Mouse (Mus musculus) embryonic facial prominence, embryonic 15.5 days (tissue): ENCODE data around the gene Nfam1. TPM values are rescaled to one million over a fixed set of nuclear protein-coding genes. Genes with fewer than 3 reads are reported as not detected.

Source experiments
- ATAC-seq: fragments of 200-750 bp; cut with Nextera tagmentation; 2 replicates; pipeline ENCODE4 v1.8.0; 2017; ENCODE audit warnings: low read depth, moderate TSS enrichment; ENCODE audit not compliant: insufficient number of reproducible peaks, low FRiP score, low TSS enrichment
- H3K27ac ChIP-seq: fragments of 300-500 bp; sonication (generic); replicated peaks from 2 replicates; pipeline ENCODE4 v1.5.1; 2015; ENCODE audit warnings: mild to moderate bottlenecking, inconsistent platforms
- H3K27me3 ChIP-seq: fragments of 300-500 bp; sonication (generic); 2 replicates; pipeline ENCODE4 v1.6.1; 2015; ENCODE audit warnings: inconsistent platforms
- H3K36me3 ChIP-seq: fragments of 300-500 bp; sonication (generic); 2 replicates; pipeline ENCODE4 v1.6.1; 2015; ENCODE audit warnings: mild to moderate bottlenecking, inconsistent platforms
- H3K4me1 ChIP-seq: fragments of 300-500 bp; sonication (generic); 2 replicates; pipeline ENCODE4 v1.6.1; 2015; ENCODE audit warnings: inconsistent platforms
- H3K4me2 ChIP-seq: fragments of 300-500 bp; sonication (generic); replicated peaks from 2 replicates; pipeline ENCODE4 v1.6.1; 2015; ENCODE audit warnings: mild to moderate bottlenecking, inconsistent platforms
- H3K4me3 ChIP-seq: fragments of 300-500 bp; sonication (generic); replicated peaks from 2 replicates; pipeline ENCODE4 v1.5.1; 2015; ENCODE audit warnings: mild to moderate bottlenecking, inconsistent platforms
- H3K9ac ChIP-seq: fragments of 300-500 bp; sonication (generic); 2 replicates; pipeline ENCODE4 v1.6.1; 2015; ENCODE audit warnings: inconsistent platforms
- H3K9me3 ChIP-seq: fragments of 300-500 bp; sonication (generic); replicated peaks from 2 replicates; pipeline ENCODE4 v1.6.1; 2016; ENCODE audit warnings: inconsistent platforms
- WGBS: fragments of 180-500 bp; shearing (Covaris S2); methylation state at CpG from one replicate; pipeline ENCODE4 v1.1.7; 2015; 5-methylcytosine and 5-hydroxymethylcytosine counted together
- polyA plus RNA-seq: library from polyadenylated mRNA; unstranded; fragments of >200 nt; fragmentation: Nextera tagmentation; extraction: Ambion mirVana; gene quantifications from 2 replicates; pipeline ENCODE4 v1.2.1, GENCODE M21; 2015

Gene Nfam1
- polyA plus RNA-seq, 1 experiment from 2014 or later = 6.1 TPM

DNA sequence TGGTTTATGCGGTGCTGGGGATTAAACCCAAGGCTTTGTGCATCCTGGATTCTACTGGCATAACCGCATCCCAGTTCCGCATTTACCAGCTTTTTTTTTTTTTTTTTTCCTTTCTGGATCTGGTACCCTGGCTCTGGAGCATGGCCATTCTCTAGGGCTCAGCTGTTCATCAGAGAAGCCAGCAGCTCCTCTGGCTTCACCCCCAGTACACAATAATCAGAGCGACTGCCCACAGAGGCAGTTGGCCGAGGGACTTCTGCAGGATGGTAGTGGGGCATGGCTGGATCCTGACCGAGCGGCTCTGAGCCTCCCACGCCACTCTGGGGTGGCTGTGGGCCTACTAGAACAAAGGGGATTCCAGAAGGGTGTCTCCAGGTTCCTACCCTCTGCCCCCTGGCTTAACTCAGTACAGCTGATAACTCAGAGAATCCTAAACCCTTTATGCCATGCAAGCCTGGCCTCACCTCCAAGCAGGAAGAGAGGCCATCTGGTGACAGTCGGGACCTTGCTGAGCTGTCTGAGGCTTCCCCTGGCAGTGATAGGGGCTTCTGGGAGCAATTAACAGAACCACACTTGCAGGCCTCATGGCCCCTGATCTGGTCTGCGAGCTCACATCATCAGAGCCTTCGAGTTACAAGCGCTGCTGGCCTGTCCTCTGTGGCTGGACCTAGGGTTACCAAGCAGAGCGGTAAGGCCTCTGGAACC is 40.9 kb downstream of the Nfam1 start:
- 65% methylated on average over 13 of the region's 13 CpGs for WGBS
- Histone ChIP-seq H3K4me3 (no peak overlapping the region), H3K4me1 (peaks cover 42% of the 10 kb centered on the region), H3K9me3 (no peaks in the 10 kb centered on the region), H3K4me2 (no peak overlapping the region), H3K27ac (no peak overlapping the region), H3K27me3 (no peaks in the 10 kb centered on the region), H3K9ac (no peak overlapping the region), H3K36me3 (no peaks in the 10 kb centered on the region)
- ATAC-seq = no peak

DNA sequence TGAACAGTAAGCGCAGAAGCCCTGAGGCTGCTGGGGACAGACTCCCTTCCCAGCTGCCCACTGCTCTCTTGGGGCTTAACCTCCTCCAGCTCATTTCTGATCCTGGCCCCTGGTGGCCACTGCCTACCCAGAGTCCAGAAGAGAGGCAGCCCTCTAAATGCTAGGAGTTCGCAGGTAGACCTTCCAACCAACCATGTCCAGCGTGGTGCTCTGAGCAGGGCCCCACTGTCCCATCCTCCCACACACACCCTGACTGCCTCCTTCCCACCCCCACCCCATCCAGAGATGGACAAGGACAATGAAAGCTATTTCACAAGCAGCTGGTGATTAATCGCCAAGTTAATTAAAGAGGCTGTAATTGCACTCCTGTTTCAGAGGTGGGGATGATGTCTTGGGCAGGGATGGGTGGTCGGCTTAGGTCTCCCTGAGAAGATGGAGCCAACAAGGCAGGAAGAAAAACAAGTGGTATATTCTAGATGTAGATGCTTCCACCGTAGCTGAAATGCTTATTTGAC is 43.9 kb downstream of the Nfam1 start:
- Histone ChIP-seq H3K27ac (no peak overlapping the region), H3K4me2 (no peak overlapping the region), H3K9ac (no peak overlapping the region), H3K36me3 (no peaks in the 10 kb centered on the region), H3K27me3 (peaks cover 7% of the 10 kb centered on the region), H3K9me3 (no peaks in the 10 kb centered on the region), H3K4me3 (no peak overlapping the region), H3K4me1 (peaks cover 45% of the 10 kb centered on the region)
- no peak for ATAC-seq
- WGBS = 60% methylated on average over 6 of the region's 6 CpGs

DNA sequence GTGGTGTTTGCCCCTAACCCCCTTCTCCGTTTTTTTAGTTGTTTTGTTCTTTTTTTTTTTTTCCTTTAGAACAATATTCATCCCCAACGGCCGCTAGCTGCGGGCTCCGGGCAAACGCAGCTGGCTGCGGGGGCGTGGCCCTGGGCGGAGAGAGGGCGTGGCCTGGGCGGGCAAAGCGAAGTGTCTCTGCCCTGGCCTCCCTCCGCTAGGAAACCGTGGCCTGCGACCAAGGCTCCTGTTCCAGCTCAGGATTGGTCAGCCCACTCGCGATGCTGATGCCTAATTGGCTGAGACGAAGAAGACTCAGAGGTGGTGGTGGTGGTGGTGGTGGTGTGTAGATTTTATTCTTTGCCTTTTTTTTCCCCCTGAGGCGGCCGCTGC is 45.4 kb downstream of the Nfam1 start, which contains the start of gene Tcf20:
Gene Tcf20 (minus strand): TSS at position 141 of the 381 bp plus-strand sequence.
- no peaks in the 10 kb centered on the region for H3K36me3 ChIP-seq
- H3K9me3 ChIP-seq = no peaks in the 10 kb centered on the region
- peak within 1 kb of the TSS; percentile 46 for H3K4me3 ChIP-seq
- peak within 1 kb of the TSS; percentile 96 for H3K4me2 ChIP-seq
- H3K27me3 ChIP-seq = peaks cover 7% of the 10 kb centered on the region
- ATAC-seq = peak; percentile 87
- WGBS = under 1% methylated on average over 20 of the region's 20 CpGs
- H3K27ac ChIP-seq = no peak within 1 kb of the TSS
- H3K4me1 ChIP-seq = peaks cover 57% of the 10 kb centered on the region
- H3K9ac ChIP-seq = peak within 1 kb of the TSS; percentile 15; the same call in 1 of the 2 replicates

DNA sequence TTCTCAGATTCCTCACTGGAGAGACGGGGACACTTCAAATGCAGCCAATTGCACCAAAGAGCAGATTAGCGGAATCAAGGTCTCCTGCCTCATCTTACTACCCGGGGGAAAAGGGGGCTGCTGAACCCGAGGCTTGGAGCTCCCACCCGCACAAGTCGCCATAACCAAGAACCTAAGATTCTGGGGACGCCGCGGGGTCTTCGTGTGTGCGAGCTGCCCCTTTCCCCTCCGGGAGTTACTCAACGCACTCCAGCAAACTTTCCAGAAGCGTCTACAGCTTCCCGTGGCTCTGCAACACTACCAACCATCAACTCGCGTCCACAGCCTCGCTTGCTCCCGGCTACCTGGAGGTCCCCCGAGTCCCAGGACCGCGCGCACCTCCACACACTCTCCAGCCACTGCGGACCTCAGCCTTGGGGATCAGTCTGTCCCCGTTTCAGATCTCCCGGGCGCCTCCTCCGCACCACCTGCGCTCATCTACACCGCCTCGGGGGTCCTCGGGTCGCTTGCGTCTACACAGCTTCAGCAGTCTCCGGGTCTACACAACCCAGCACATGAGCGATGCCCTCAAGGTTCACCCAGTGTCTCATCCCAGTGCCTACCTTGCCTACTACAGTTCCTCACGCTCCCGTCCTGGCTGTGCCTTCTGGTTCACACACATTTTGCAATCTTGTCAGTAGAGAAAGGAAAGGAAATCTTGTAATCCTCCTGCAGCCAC is 45.9 kb downstream of the Nfam1 start:
- Histone ChIP-seq H3K9me3 (no peaks in the 10 kb centered on the region), H3K4me2 (peak overlapping the region; percentile 96), H3K27me3 (peaks cover 7% of the 10 kb centered on the region), H3K9ac (peak overlapping the region; percentile 15; the same call in 1 of the 2 replicates), H3K4me1 (peaks cover 57% of the 10 kb centered on the region), H3K36me3 (no peaks in the 10 kb centered on the region), H3K4me3 (peak overlapping the region; percentile 46), H3K27ac (no peak overlapping the region)
- ATAC-seq = no peak
- under 1% methylated on average over 38 of the region's 38 CpGs for WGBS

DNA sequence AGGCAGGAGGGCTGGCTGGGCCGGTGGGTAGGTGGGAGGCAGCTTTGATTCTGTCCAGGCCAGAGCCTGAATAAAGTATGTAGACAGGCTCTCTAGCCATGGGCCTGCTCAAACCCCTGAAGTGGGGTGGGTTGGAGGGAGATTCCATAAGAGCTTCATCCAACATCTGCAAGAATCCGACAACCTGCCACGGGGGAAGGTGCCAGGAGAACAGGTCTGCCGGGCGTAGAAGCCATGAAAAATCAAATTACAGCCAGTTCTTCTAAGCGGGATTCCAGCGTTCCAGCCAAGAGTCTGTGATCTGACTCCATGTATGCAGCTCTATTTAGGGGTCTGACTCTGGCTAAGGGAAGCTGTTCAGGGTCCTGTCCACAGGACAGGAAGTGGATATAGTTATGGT is 48.5 kb downstream of the Nfam1 start:
- H3K9ac ChIP-seq = no peak overlapping the region
- no peak overlapping the region for H3K4me3 ChIP-seq
- H3K27me3 ChIP-seq = peaks cover 7% of the 10 kb centered on the region
- no peak overlapping the region for H3K4me2 ChIP-seq
- H3K4me1 ChIP-seq = peaks cover 67% of the 10 kb centered on the region
- H3K27ac ChIP-seq = peak overlapping the region; percentile 77
- H3K9me3 ChIP-seq = no peaks in the 10 kb centered on the region
- WGBS = 29% methylated on average over 7 of the region's 7 CpGs
- H3K36me3 ChIP-seq = no peaks in the 10 kb centered on the region
- ATAC-seq = no peak

DNA sequence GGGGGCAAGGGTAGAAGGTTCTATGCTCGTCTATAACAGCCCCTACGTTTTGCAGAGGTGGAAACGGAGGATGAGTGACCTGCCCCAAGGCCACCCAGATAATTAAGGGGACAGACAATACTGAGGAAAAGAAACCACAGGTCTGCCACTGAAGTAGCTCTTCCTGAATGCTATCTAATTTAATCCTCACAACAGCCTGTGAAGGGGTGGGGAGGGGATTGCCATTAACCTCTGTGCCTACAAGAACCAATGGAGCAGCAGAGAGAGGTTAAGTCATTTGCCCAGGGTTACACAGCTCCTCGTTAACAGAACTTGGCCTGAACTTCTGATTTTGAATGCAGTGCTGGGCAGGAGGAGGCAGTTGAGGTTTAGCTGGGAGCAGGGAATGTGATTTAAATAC is 49.0 kb downstream of the Nfam1 start:
- H3K4me2 ChIP-seq = no peak overlapping the region
- 25% methylated on average over 4 of the region's 4 CpGs for WGBS
- peaks cover 65% of the 10 kb centered on the region for H3K4me1 ChIP-seq
- no peak overlapping the region for H3K9ac ChIP-seq
- ATAC-seq = no peak
- H3K36me3 ChIP-seq = no peaks in the 10 kb centered on the region
- H3K4me3 ChIP-seq = no peak overlapping the region
- peaks cover 7% of the 10 kb centered on the region for H3K27me3 ChIP-seq
- H3K9me3 ChIP-seq = no peaks in the 10 kb centered on the region
- H3K27ac ChIP-seq = peak overlapping the region; percentile 77

DNA sequence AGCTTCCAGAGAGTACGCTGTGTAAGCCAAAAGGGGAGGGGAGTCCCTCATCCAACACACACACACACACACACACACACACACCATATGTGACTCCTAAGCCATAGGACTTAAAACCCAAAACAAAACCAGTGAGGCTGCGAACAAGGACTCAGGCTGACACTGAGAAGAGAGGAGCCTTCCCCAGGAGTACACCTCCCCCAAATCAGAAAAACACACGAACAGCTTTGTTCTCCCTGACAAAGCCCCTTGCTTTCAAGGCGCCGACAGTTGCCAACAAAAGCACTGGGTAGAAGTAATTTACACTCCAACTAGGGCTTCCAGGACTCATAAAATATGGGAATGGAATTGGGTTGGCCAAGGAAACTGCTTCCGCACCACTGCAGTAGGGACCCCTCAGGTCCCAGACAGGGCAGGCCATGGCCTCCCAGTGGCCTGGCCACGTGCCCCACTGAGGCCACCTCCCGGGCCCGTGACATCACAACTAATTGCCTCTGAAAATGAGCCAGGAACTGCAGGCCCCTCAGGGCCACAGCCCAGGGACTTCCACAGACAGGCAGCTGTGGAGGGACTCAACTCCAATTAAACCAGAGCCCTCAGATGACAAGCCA is 49.6 kb downstream of the Nfam1 start:
- Histone ChIP-seq H3K9me3 (no peaks in the 10 kb centered on the region), H3K4me2 (peak overlapping the region; percentile 30), H3K27ac (peak overlapping the region; percentile 77), H3K4me3 (no peak overlapping the region), H3K27me3 (peaks cover 7% of the 10 kb centered on the region), H3K9ac (no peak overlapping the region), H3K4me1 (peaks cover 60% of the 10 kb centered on the region), H3K36me3 (no peaks in the 10 kb centered on the region)
- WGBS = 13% methylated on average over 9 of the region's 9 CpGs
- ATAC-seq = peak; percentile 48

DNA sequence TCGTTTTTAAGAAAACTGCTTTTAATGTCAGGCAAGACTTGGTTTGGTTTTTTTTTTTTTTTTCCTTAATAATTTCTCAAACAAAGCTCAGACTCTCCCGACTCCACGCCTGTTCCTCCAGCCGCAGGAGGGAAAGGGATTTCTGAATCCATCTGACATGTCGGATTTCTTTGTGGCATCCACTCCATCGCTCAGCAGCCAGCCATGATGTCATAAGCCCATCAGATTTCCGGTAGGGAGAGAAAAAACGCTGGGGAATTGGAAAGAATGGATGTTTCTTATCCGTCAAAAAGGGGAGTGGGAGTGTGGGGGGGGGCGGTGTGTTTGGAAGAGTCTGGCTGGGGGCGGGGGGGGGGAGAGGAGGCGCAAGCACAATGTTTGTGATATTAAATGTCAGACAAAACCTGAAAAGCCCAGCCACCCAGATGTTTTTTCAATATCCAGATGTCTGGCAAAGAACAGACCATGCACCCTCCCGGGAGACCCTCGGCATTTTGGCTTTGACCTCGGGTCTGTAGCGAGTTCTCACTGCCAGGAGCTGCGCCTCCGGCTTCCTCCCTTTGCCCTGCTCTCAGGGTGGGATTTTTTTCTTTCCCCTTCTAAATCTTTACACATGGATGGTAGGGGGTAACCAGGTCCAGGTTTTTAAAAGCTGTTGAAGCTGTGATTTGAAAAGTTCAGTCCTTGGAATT is 50.2 kb downstream of the Nfam1 start:
- 7% methylated on average over 17 of the region's 18 CpGs for WGBS
- Histone ChIP-seq H3K9ac (no peak overlapping the region), H3K4me3 (peak overlapping the region; percentile 12; the same call in 1 of the 2 replicates)

DNA sequence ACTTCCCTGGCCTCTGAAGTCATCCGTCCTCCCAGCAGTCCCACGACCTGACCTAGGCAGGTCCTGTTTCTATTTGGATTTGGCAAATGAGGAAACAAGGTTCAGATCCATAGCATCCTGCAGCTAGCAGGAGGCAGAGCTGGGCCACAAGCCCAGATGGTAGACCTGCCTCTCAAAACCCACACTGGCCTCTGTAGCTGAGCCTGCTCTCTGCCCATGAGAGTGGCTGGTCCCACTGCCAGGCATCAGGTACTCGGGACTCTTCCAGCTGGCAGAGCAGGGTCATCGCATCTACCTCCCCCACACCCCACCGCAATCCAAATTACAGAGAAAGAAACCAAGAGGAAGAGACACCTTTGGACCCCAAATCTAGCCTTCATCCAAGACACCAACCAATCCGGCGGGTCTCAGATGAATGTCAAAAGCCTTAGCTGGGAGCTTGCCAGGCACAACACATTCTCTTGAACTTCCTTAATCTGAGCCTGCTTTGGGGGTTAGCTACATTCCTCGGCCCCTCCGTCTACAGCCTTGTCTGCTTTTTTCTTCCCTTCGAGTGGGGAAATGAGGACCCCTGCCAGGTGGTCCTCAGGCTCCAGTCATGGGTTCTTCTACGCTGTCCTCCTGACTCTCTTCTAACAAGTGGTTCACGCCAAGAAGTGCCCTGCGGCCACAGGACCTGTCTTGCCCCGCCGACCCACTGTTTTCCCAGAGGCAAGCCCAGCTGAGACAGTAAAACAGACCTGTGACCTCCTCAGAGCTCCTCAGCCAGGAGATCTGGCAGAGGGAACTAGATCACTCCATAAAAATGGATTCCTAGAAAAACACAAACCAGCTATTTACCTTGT is 51.2 kb downstream of the Nfam1 start:
- Histone ChIP-seq H3K9me3 (no peaks in the 10 kb centered on the region), H3K27me3 (peaks cover 7% of the 10 kb centered on the region), H3K4me1 (peaks cover 47% of the 10 kb centered on the region), H3K4me2 (no peak overlapping the region), H3K27ac (peak overlapping the region; percentile 77), H3K9ac (no peak overlapping the region), H3K4me3 (no peak overlapping the region), H3K36me3 (no peaks in the 10 kb centered on the region)
- 19% methylated on average over 15 of the region's 15 CpGs for WGBS
- no peak for ATAC-seq

More for the DNA sequence above, 50.2 kb downstream of the Nfam1 start:
- H3K36me3 ChIP-seq = no peaks in the 10 kb centered on the region
- ATAC-seq = peak; percentile 62
- peaks cover 7% of the 10 kb centered on the region for H3K27me3 ChIP-seq
- H3K27ac ChIP-seq = peak overlapping the region; percentile 77
- H3K4me2 ChIP-seq = peak overlapping the region; percentile 30
- H3K4me1 ChIP-seq = peaks cover 53% of the 10 kb centered on the region
- no peaks in the 10 kb centered on the region for H3K9me3 ChIP-seq

DNA sequence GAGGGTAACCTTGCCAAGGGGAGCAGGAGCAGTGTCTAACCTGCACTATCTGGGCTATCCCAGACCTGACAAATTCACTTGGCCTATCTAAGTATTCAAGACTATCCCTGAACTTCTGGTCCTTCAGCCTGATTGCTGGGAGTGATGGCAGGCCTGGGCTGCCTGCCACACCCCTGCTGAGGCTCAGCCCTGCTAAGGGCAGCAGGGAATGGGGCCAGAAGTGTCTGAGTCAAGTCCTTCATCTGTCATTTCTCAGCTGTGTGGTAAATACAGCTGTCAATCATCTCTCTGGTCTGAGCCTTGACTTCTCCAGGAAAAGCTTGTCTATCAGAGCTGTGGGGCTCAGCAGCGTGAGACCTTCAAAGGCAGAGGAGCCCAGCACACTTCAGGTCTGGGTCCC is 53.6 kb downstream of the Nfam1 start:
- Histone ChIP-seq H3K9ac (no peak overlapping the region), H3K9me3 (no peaks in the 10 kb centered on the region), H3K4me3 (no peak overlapping the region), H3K4me1 (peaks cover 38% of the 10 kb centered on the region), H3K4me2 (no peak overlapping the region), H3K27ac (no peak overlapping the region), H3K36me3 (no peaks in the 10 kb centered on the region), H3K27me3 (no peaks in the 10 kb centered on the region)
- ATAC-seq = no peak
- 82% methylated on average over 1 of the region's 1 CpGs for WGBS
